Mouse (Mus musculus): Measurements from ENCODE around the gene Tgtp1. TPM values are rescaled to one million over a fixed set of nuclear protein-coding genes. Genes with fewer than 3 reads are reported as not detected.
"Not testable (repeated sequence)": the region's sequence is repeated elsewhere in the genome, so short reads cannot be mapped to it uniquely, and the experiment has no call there.

Gene Tgtp1
- not detected in 2 replicates for polyA plus RNA-seq (2016; fragmentation: Nextera tagmentation; extraction: Ambion mirVana)

DNA sequence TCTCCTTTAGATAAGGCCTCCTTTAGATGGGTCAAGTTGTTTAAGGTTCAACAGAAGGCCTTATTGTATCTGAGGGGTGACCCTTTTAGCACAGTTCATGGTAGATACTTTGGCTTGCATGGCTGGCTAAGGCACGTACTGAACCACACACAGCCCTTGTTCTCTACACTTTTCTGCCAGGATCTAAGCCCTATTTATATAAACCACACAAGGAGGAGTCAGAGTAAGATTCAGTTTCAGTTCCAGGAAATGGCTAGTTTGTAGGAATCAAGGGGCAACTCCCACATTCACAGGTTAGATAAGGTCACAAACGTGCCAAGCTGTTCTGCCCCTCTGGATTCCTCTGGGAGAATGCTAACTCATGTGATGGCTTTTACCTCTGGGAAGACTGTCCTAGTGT is at the start of gene Tgtp1:
Gene Tgtp1, minus strand, starts transcription at position 155 of the 400 bp plus-strand sequence.
- WGBS = 81% methylated on average over 2 of the region's 2 CpGs
- not testable (repeated sequence) for ATAC-seq (ENCODE audit: low FRiP score)

DNA sequence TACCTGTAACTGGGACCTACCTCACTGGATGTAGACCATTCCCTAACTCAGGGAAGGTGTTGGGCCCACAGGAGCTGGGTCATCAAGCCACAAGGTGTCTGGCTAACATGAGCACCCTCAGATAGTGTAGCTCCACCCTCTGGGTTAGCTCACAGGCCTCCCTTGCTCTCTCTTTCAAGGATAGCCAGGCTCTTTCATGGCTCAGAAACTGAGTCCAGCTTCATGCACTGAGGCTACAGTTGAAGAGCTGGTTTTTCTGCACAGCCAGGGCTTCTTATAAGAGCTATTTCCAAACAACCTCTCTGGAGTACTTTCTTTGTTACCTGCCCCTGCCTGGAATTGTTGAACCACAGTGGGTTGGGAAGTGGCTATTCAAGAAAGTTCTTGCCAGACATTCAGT is 18.1 kb upstream of the Tgtp1 start:
- H3K27ac ChIP-seq; H3K4me2 ChIP-seq; ATAC-seq (ENCODE audit: low FRiP score); H3K9me3 ChIP-seq; H3K4me1 ChIP-seq; H3K27me3 ChIP-seq; H3K9ac ChIP-seq; H3K36me3 ChIP-seq (replicated peaks); H3K4me3 ChIP-seq (replicated peaks): not testable (repeated sequence)

More for the DNA sequence above, at the start of gene Tgtp1:
- not testable (repeated sequence) for H3K4me3 ChIP-seq (replicated peaks); H3K9ac ChIP-seq; H3K27ac ChIP-seq; H3K36me3 ChIP-seq (replicated peaks); H3K4me2 ChIP-seq; H3K4me1 ChIP-seq; H3K9me3 ChIP-seq; H3K27me3 ChIP-seq

DNA sequence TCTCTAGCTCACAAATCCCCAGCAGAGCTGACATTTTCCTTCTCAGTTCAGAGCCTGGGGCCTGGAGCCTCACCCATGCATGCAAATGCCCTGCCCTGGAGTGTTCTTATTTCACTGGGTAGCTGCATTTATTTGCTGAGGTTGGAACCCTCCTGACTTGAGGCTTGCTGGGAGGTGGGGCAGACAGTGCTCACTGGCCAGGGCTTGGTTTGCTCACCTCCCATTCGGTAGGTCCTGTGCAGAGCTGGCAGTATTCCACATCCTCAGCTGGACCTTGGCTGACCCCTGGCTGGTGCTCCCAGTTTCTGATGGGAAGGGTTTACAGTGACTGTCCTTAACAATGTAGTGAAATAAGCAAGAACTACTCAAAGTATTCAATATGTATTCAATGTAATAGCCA is 12.8 kb upstream of the Tgtp1 start:
- not testable (repeated sequence) for H3K4me1 ChIP-seq; H3K9me3 ChIP-seq; H3K9ac ChIP-seq; H3K36me3 ChIP-seq (replicated peaks); H3K27ac ChIP-seq; H3K4me2 ChIP-seq; ATAC-seq (ENCODE audit: low FRiP score); H3K27me3 ChIP-seq; H3K4me3 ChIP-seq (replicated peaks)
- WGBS = 61% methylated on average over 1 of the region's 1 CpGs

DNA sequence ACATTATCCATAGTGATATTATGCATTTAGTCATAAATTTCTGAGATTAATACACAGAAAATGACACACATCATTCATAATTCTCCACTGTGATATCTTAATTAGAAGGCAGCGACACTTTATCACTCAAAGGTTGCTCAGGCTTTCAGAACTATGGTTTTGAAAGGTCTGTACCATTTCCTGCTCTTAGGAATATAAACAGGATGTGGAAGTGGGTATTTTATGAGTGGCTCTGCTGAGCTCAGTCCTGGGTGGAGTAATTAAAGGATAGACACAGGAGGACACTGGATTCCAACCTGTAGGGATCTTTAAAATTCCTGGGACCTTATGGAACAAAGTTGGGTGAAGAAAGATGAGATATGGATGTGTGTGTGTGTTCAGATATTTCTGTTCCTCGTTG is 12.3 kb upstream of the Tgtp1 start:
- ATAC-seq (ENCODE audit: low FRiP score); H3K27ac ChIP-seq; H3K4me3 ChIP-seq (replicated peaks); H3K36me3 ChIP-seq (replicated peaks); H3K9ac ChIP-seq; H3K27me3 ChIP-seq; H3K9me3 ChIP-seq; H3K4me2 ChIP-seq; H3K4me1 ChIP-seq: not testable (repeated sequence)
- 72% methylated on average over 2 of the region's 2 CpGs for WGBS

DNA sequence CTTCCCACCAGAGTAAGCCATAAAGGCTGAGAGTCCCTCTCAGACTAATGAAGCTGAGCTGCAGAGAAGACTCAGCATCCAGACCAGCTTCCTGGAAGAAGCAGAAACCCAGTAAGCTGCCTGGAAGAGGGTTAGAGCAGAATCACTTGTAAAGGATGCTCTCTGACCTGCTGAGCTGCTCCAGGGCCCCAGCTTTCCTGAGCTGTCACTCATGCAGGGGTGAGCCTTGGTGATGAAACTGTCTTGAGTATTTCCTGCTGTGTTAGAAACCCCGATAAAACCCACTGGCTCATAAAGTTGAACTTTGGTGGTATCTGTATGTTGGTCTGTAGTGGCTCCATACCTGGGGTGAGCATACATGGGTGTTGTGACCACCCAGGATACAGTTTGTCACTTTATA is 6.4 kb upstream of the Tgtp1 start:
- H3K4me1 ChIP-seq; H3K36me3 ChIP-seq (replicated peaks); H3K9ac ChIP-seq; ATAC-seq (ENCODE audit: low FRiP score); H3K4me2 ChIP-seq; H3K4me3 ChIP-seq (replicated peaks); H3K9me3 ChIP-seq; H3K27me3 ChIP-seq; H3K27ac ChIP-seq: not testable (repeated sequence)
- WGBS = 94% methylated on average over 1 of the region's 1 CpGs

DNA sequence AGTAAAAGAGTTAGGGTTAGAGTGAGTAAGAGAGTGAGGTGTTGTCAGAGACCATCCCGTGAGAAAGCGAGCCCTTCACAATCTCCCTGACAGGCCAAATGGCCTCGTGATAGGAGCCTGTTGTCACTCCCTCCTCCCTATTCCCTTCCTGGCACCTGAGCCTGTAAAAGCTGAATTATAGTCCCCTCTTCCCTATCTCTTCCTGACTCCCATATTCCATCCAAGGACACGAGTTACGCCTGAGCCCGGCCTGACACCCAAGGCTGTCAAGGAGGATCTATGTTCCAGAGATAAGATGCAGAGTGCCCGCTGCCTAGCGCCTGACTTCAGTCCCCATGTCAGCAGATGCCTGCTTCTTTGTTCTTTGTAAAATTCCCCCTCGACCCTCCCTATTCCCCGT is 676 bp downstream of the Tgtp1 start:
- not testable (repeated sequence) for H3K4me3 ChIP-seq (replicated peaks); H3K27me3 ChIP-seq; H3K9me3 ChIP-seq; H3K36me3 ChIP-seq (replicated peaks); H3K4me2 ChIP-seq; ATAC-seq (ENCODE audit: low FRiP score); H3K4me1 ChIP-seq; H3K27ac ChIP-seq; H3K9ac ChIP-seq
- 80% methylated on average over 10 of the region's 10 CpGs for WGBS

DNA sequence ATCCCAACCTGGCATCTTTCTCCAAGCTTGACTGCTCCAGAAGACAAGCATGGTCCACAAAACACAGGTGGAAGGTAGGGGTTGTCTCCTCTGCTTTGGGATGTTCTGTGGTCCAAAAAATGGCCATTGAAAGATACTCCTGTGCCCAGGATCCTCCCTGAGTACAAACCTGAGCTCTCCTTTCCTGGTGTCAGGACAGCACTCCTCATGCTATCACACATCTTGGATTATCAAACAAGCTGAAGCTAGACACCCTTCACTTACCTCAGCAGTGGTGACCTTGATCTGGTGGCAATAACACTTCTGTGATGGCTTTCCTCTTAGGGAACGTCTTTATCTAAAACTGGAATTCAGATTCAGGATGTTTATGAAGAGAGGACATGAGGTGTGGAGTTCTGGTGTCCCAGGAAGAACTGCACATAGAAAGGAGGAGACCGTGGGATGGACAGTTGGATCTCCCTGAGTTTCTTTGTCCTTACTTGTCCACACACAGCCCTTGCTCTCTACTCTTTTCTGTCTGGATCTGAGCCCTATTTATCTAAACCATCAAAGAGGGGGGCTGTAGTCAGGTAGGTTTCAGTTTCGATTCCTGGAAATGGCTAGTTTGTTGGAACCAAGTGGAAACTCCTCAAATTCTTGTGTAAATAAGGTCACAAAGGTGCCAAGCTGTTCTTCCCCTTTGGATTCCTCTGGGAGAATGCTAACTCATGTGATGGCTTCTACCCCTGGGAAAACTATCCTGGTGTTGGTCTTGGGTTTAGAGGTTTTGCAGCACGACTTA is 2.0 kb downstream of the Tgtp1 start, which contains the start of gene Gm12185:
Gene Gm12185, minus strand, starts transcription at position 487 of the 781 bp plus-strand sequence.
- H3K4me3 ChIP-seq (replicated peaks); ATAC-seq (ENCODE audit: low FRiP score); H3K4me1 ChIP-seq; H3K9me3 ChIP-seq; H3K36me3 ChIP-seq (replicated peaks); H3K9ac ChIP-seq; H3K27me3 ChIP-seq; H3K4me2 ChIP-seq; H3K27ac ChIP-seq: not testable (repeated sequence)
- WGBS = 73% methylated on average over 4 of the region's 4 CpGs

DNA sequence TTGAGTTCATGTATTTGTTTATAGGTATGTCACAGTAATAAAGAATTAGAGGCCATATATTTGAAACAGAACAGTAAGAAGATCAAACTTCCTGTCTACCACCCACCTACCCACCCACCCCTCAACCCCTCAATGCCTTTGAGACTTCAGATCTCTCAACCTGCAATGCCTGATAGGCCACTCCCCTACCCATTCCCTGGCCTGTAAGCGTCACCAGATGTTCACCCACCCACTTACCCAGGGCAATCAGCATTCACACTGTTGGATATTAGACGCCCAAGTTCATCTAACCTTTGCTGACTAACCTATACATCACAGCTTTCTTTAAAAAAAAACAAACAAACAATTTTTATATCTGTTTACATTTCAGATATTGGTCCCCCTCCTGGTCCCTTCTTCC is 4.0 kb downstream of the Tgtp1 start:
- H3K4me3 ChIP-seq (replicated peaks); H3K27ac ChIP-seq; H3K9me3 ChIP-seq; H3K4me2 ChIP-seq; ATAC-seq (ENCODE audit: low FRiP score); H3K9ac ChIP-seq; H3K27me3 ChIP-seq; H3K4me1 ChIP-seq; H3K36me3 ChIP-seq (replicated peaks): not testable (repeated sequence)
- WGBS = 86% methylated on average over 2 of the region's 2 CpGs

DNA sequence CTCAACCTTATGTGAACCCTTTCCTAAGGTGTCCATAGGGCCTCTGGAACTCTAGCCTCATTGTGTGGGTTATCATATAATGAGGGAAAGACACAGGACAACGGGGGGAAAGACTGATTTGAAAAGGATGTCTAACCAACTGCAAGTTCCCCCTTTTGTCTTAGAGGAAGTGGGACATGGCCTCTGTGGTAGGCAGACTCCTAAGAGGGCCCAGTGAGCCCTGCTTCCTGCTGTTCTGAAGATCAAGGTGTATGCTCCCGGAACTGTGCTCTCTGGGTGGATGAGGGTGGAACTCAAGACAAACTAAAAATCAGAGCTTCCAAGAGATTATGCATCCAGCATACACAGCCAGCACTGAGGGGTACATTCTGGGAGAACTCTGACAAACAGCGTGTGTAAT is 5.8 kb downstream of the Tgtp1 start:
- H3K4me2 ChIP-seq; H3K27me3 ChIP-seq; H3K4me3 ChIP-seq (replicated peaks); H3K4me1 ChIP-seq; H3K9me3 ChIP-seq; H3K36me3 ChIP-seq (replicated peaks); H3K9ac ChIP-seq; ATAC-seq (ENCODE audit: low FRiP score); H3K27ac ChIP-seq: not testable (repeated sequence)
- WGBS = 84% methylated on average over 2 of the region's 3 CpGs

DNA sequence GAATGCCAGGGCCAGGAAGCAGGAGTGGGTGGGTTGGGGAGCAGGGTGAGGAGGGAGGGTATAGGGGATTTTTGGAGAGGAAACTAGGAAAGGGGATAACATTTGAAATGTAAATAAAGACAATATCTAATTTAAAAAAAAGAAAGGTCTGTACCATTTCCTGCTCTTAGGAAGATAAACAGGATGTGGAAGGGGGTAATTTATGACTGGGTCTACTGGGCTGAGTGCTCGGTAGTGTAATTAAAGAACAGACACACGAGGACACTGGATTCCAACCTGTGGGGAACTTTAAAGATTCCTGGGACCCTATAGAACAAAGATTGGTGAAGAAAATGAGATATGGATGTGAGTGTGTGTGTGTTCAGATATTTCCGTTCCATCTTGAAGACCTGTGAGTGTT is 11.1 kb downstream of the Tgtp1 start:
- not testable (repeated sequence) for H3K4me3 ChIP-seq (replicated peaks); H3K36me3 ChIP-seq (replicated peaks); H3K27ac ChIP-seq; H3K9me3 ChIP-seq; H3K9ac ChIP-seq; H3K4me2 ChIP-seq; ATAC-seq (ENCODE audit: low FRiP score); H3K27me3 ChIP-seq; H3K4me1 ChIP-seq
- no CpG with 5 or more reads among the region's 3 CpGs for WGBS

DNA sequence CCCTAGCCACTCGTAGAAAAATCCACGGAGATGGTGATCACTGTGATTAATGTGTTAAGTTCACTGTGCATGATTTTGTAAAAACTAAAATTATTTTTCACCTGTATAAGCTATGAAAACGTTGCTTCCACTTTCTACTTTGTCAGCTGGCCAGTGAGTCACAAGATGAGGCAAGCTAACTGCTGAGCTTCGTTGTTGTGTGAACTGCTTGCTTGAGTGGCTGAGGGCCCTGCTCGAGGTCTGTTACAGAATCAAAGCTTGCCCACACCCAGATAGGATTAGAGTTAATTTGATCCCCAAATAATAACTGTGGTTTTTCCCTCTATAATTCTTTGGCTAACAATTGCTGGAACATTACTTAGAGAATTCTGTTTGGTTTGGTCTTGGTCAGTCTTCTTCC is 13.9 kb downstream of the Tgtp1 start:
- H3K4me3 ChIP-seq (replicated peaks); H3K4me1 ChIP-seq; H3K27me3 ChIP-seq; ATAC-seq (ENCODE audit: low FRiP score); H3K27ac ChIP-seq; H3K9ac ChIP-seq; H3K4me2 ChIP-seq; H3K36me3 ChIP-seq (replicated peaks); H3K9me3 ChIP-seq: not testable (repeated sequence)
- no CpG with 5 or more reads among the region's 5 CpGs for WGBS

DNA sequence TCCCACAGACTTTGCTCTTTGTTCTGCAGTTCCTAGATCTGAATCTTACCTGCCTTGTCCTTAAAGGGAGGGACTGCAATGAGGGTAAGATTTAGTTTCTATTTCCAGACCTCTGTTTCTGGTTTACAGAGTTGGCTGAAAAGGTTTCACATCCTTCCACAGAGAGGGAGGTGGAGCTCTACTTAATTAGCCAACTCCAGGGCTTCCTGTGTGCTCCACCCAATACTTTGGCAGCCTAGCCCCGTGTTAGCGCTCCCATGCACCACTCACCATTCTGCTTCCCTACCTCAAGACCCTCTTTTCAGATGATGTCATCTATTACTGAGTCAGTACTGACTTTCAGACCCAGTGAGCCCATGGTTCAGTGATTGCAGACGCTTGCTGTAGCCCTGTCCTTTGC is 14.7 kb downstream of the Tgtp1 start, which contains the start of gene 9930111J21Rik1:
Gene 9930111J21Rik1, minus strand, starts transcription at position 148 of the 400 bp plus-strand sequence.
- not testable (repeated sequence) for H3K9me3 ChIP-seq; H3K9ac ChIP-seq; H3K27me3 ChIP-seq; H3K36me3 ChIP-seq (replicated peaks); H3K4me1 ChIP-seq; H3K27ac ChIP-seq; H3K4me3 ChIP-seq (replicated peaks); H3K4me2 ChIP-seq; ATAC-seq (ENCODE audit: low FRiP score)
- no CpG with 5 or more reads among the region's 3 CpGs for WGBS

DNA sequence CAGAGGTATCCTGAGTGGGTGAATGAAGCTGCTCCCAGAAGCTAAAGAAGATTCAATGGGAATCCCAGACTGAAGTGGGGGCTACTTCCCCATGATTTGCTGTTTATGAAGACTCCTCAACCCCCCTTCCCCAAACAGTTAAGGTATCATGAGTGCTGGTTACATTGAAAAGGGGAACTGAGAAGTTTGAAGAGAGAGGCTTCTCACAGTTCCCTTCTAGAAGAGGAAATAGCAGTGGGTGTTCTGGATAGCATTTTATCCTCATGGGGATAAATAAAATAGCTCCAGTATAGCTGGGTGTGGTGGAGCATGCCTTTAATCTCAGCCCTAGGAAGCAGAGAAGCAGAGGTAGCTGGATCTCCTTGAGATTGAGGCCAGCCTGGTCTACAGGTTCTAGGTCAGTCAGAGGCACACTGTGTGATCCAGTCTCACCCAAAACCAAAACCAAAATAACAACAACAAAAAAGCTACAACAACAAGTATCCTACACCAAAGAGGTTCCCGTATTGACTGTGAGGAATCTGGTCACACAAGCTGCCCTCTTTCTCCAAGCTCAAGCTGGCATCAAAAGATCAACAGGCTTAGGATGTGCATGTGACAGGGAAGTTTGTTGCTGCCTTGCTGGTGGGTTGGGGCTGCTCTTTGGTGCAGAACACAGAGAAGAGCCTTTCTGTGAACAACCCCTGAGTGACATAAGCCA is 15.6 kb downstream of the Tgtp1 start, which contains the start of gene Olfr56:
Gene Olfr56, plus strand, starts transcription at position 650 of the 700 bp plus-strand sequence.
- H3K4me3 ChIP-seq (replicated peaks); H3K4me1 ChIP-seq; H3K9me3 ChIP-seq; ATAC-seq (ENCODE audit: low FRiP score); H3K36me3 ChIP-seq (replicated peaks); H3K27ac ChIP-seq; H3K4me2 ChIP-seq; H3K27me3 ChIP-seq; H3K9ac ChIP-seq: not testable (repeated sequence)
- WGBS = no CpG with 5 or more reads among the region's 1 CpGs

Measured in forebrain, embryonic 12.5 days (tissue).